8 mouse cellular contexts compared by ENCODE assay signal in the genomic region with DNA sequence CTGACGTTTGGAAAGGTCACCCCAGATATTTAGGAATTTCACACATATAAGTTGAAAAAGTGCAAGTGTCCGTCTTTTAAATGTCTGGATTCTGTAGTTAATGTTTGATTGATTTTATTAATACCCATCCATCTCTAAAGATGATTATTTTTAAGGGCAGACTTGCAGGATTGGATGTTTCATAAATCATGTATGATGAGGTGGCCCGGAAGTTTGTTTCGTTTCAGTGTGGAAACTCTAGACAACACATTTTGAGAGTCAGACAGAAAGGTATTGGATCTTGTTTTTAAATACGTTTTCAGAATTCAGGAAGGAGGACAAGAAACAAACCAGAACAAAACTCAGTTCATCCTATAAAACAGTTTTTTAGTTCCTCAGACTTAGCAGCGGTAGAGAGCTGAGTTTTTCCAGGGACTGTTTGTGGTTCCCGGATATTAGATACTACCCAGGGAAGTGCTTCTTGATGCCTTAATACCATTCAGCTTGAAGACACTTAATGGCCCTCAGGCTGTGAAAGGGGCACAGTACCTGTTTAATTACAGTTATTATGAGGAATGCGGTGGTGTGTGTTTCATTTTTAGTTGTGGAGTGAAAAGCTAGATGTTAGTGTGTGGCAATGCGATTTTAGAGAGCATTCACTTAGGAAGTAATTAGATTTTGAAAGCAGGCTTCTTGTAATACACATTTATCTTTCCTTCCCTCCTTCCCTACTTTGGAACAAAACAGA. TPM values are rescaled to one million over a fixed set of nuclear protein-coding genes. Genes with fewer than 3 reads are reported as not detected.
DNase-seq lines count a peak whose midpoint lies in the region; ATAC-seq and TF ChIP-seq lines count a peak whose summit lies in the region.

No protein-coding gene starts in this region.

- TF ChIP-seq EP300 in ES-Bruce4 (IDR thresholded peaks at IDR 0.05; ENCODE audit: insufficient read depth, low read depth, low read length), result no peak

- no peaks in the 10 kb centered on the region for H3K9me3 ChIP-seq in heart, embryonic 13.5 days
- no peaks in the 10 kb centered on the region for H3K9me3 ChIP-seq in ES-Bruce4 (replicated peaks; ENCODE audit: control insufficient read depth, insufficient read depth, low read length, poor library complexity, severe bottlenecking)
- H3K9me3 ChIP-seq in heart, embryonic 16.5 days (replicated peaks; ENCODE audit: control insufficient read depth, low read length), result no peaks in the 10 kb centered on the region
- no peaks in the 10 kb centered on the region for H3K9me3 ChIP-seq in midbrain, embryonic 10.5 days (replicated peaks)

- ATAC-seq in heart, embryonic 13.5 days (ENCODE audit: extremely low read depth, insufficient number of reproducible peaks, low FRiP score, low TSS enrichment), result no peak
- no peak for ATAC-seq in heart, embryonic 16.5 days (replicated peaks; ENCODE audit: extremely low read depth, insufficient read depth, low FRiP score)

- peak overlapping the region; percentile 75 for H3K4me2 ChIP-seq in heart, embryonic 13.5 days
- peak overlapping the region; percentile 58 for H3K4me2 ChIP-seq in heart, embryonic 16.5 days (ENCODE audit: low read depth, low read length)

- peak overlapping the region; percentile 99 for H3K9ac ChIP-seq in heart, embryonic 13.5 days
- peak overlapping the region; percentile 92 for H3K9ac ChIP-seq in ES-Bruce4 (ENCODE audit: low read depth, poor library complexity, severe bottlenecking)
- peak overlapping the region; percentile 93 for H3K9ac ChIP-seq in heart, embryonic 16.5 days (ENCODE audit: low read length)

- TF ChIP-seq POLR2A in ES-Bruce4 (IDR thresholded peaks at IDR 0.05; ENCODE audit: insufficient read depth, low read length), result no peak

- no peak for TF ChIP-seq CTCF in ES-Bruce4 (IDR thresholded peaks at IDR 0.05; ENCODE audit: low read depth, low read length)

- peaks cover 4% of the 10 kb centered on the region; the same call in 1 of the 2 replicates for H3K27me3 ChIP-seq in heart, embryonic 13.5 days (replicated peaks)
- H3K27me3 ChIP-seq in ES-Bruce4 (ENCODE audit: control insufficient read depth, insufficient read depth, low read length, poor library complexity, severe bottlenecking), result no peaks in the 10 kb centered on the region
- no peaks in the 10 kb centered on the region for H3K27me3 ChIP-seq in heart, embryonic 16.5 days (ENCODE audit: control insufficient read depth, insufficient read depth, low read length)
- H3K27me3 ChIP-seq in midbrain, embryonic 10.5 days (ENCODE audit: low read depth, poor library complexity, severe bottlenecking), result peaks cover 21% of the 10 kb centered on the region

- H3K4me3 ChIP-seq in heart, embryonic 13.5 days, result peak overlapping the region; percentile 89
- H3K4me3 ChIP-seq in ES-Bruce4 (ENCODE audit: low read depth, low read length), result peak overlapping the region; percentile 73
- H3K4me3 ChIP-seq in heart, embryonic 16.5 days (ENCODE audit: low read length), result peak overlapping the region; percentile 77
- peak overlapping the region; percentile 98 for H3K4me3 ChIP-seq in midbrain, embryonic 10.5 days

- WGBS in heart, embryonic 13.5 days, result 15% methylated on average over 9 of the region's 9 CpGs
- WGBS in heart, embryonic 16.5 days, result 11% methylated on average over 9 of the region's 9 CpGs
- 29% methylated on average over 9 of the region's 9 CpGs for WGBS in midbrain, embryonic 10.5 days

- intact Hi-C loops in heart, postnatal 36 days (cut with DNase I), result loop anchor here (2.0 to 5.0 kb wide), 2 partner anchors 126 to 206 kb away; partner anchors contain the start of gene Zfr
- intact Hi-C loops in gastrocnemius, postnatal 36 days (cut with DNase I), result loop anchor here (5.0 kb wide), 1 partner anchor 121 kb away; no protein-coding TSS in a partner anchor

- peak overlapping the region; percentile 95 for H3K27ac ChIP-seq in heart, embryonic 13.5 days (replicated peaks)
- H3K27ac ChIP-seq in ES-Bruce4 (ENCODE audit: insufficient read depth, low read length), result no peak overlapping the region
- H3K27ac ChIP-seq in heart, embryonic 16.5 days (ENCODE audit: low read length), result no peak overlapping the region
- peak overlapping the region; percentile 97; the same call in 1 of the 2 replicates for H3K27ac ChIP-seq in midbrain, embryonic 10.5 days (replicated peaks)

- no peak for DNase-seq in heart, postnatal 36 days
- no peak for DNase-seq in midbrain, embryonic 10.5 days (ENCODE audit: low spot score)
- DNase-seq in gastrocnemius, postnatal 36 days, result no peak
- no peak for DNase-seq in left cerebral cortex, adult 18-20 months (ENCODE audit: low spot score in 2 of 2)
- DNase-seq in adrenal gland, postnatal 36 days, result no peak

- peaks cover 19% of the 10 kb centered on the region; the same call in 1 of the 2 replicates for H3K36me3 ChIP-seq in heart, embryonic 13.5 days
- H3K36me3 ChIP-seq in ES-Bruce4 (ENCODE audit: control insufficient read depth, insufficient read depth, low read length, poor library complexity, severe bottlenecking), result peaks cover 8% of the 10 kb centered on the region
- peaks cover 3% of the 10 kb centered on the region; the same call in 1 of the 2 replicates for H3K36me3 ChIP-seq in heart, embryonic 16.5 days (ENCODE audit: control insufficient read depth, insufficient read depth)
- peaks cover 18% of the 10 kb centered on the region for H3K36me3 ChIP-seq in midbrain, embryonic 10.5 days

- H3K4me1 ChIP-seq in heart, embryonic 13.5 days, result peaks cover 41% of the 10 kb centered on the region
- peaks cover 2% of the 10 kb centered on the region for H3K4me1 ChIP-seq in ES-Bruce4 (ENCODE audit: control insufficient read depth, insufficient read depth, low read length)
- peaks cover 14% of the 10 kb centered on the region for H3K4me1 ChIP-seq in heart, embryonic 16.5 days (ENCODE audit: control insufficient read depth, insufficient read depth, low read length)
- peaks cover 42% of the 10 kb centered on the region for H3K4me1 ChIP-seq in midbrain, embryonic 10.5 days

RNA-seq across cellular contexts. Expression of gene 1810049J17Rik, which starts 1.1 kb away (rescaled TPM):
- polyA plus RNA-seq in heart, embryonic 13.5 days (2015; fragmentation: Nextera tagmentation; extraction: Ambion mirVana), result 0.78 and 1.3 TPM in 2 replicates
- total RNA-seq in heart, postnatal 36 days (2021), result 1 to 10 TPM in 1 of 2 experiments, under 1 TPM in 1; 0.65 to 1.2 TPM
- polyA plus RNA-seq in ES-Bruce4 (2011; ENCODE audit: insufficient read depth, insufficient read length, low read depth, missing spikeins), result not detected in 2 replicates
- 0.75 TPM in 1 of 2 replicates, not detected in the other for polyA plus RNA-seq in heart, embryonic 16.5 days (2015; fragmentation: Nextera tagmentation; extraction: Ambion mirVana)
- 0.58 TPM in 1 of 2 replicates, not detected in the other for polyA plus RNA-seq in midbrain, embryonic 10.5 days (2016; fragmentation: Nextera tagmentation; extraction: Ambion mirVana)
- not detected for total RNA-seq in gastrocnemius, postnatal 36 days (2021)
- under 1 TPM in 1 of 2 experiments, not detected in 1; 0.87 TPM for total RNA-seq in left cerebral cortex, adult 18-20 months (2021)
- total RNA-seq in adrenal gland, postnatal 36 days (2021), result 1 to 10 TPM in 1 of 2 experiments, under 1 TPM in 1; 0.92 to 1.3 TPM

RNA-seq across cellular contexts. Expression of gene Golph3, which starts 1.6 kb away (rescaled TPM):
- 60.1 and 63.0 TPM in 2 replicates for polyA plus RNA-seq in heart, embryonic 13.5 days (2015; fragmentation: Nextera tagmentation; extraction: Ambion mirVana)
- 10 to 100 TPM; 81.7 to 83.7 TPM for total RNA-seq in heart, postnatal 36 days (2021)
- polyA plus RNA-seq in ES-Bruce4 (2011; ENCODE audit: insufficient read depth, insufficient read length, low read depth, missing spikeins), result 119 and 124 TPM in 2 replicates
- 61.3 and 67.6 TPM in 2 replicates for polyA plus RNA-seq in heart, embryonic 16.5 days (2015; fragmentation: Nextera tagmentation; extraction: Ambion mirVana)
- polyA plus RNA-seq in midbrain, embryonic 10.5 days (2016; fragmentation: Nextera tagmentation; extraction: Ambion mirVana), result 69.0 and 73.3 TPM in 2 replicates
- 10 to 100 TPM; 69.0 to 74.6 TPM for total RNA-seq in gastrocnemius, postnatal 36 days (2021)
- 100 to 1,000 TPM; 105 TPM for total RNA-seq in left cerebral cortex, adult 18-20 months (2021)
- 100 to 1,000 TPM; 138 to 153 TPM for total RNA-seq in adrenal gland, postnatal 36 days (2021)

Comparison
In these comparisons a context has a peak if more than half of its experiments do, and no peak if none do; other contexts are left out.
1. H3K27ac ChIP-seq: peak in heart, embryonic 13.5 days (single experiment) and midbrain, embryonic 10.5 days (single experiment); none in ES-Bruce4 (single experiment) and heart, embryonic 16.5 days (single experiment).
2. Peak in every context shown above with its lines, with median percentiles within 50 percentile points of each other: H3K4me3 ChIP-seq and H3K9ac ChIP-seq.